Mouse (Mus musculus): Measurements from ENCODE around the gene Angptl4. TPM values are rescaled to one million over a fixed set of nuclear protein-coding genes. Genes with fewer than 3 reads are reported as not detected.

Gene Angptl4
- polyA plus RNA-seq (2012): not detected in 2 replicates

DNA sequence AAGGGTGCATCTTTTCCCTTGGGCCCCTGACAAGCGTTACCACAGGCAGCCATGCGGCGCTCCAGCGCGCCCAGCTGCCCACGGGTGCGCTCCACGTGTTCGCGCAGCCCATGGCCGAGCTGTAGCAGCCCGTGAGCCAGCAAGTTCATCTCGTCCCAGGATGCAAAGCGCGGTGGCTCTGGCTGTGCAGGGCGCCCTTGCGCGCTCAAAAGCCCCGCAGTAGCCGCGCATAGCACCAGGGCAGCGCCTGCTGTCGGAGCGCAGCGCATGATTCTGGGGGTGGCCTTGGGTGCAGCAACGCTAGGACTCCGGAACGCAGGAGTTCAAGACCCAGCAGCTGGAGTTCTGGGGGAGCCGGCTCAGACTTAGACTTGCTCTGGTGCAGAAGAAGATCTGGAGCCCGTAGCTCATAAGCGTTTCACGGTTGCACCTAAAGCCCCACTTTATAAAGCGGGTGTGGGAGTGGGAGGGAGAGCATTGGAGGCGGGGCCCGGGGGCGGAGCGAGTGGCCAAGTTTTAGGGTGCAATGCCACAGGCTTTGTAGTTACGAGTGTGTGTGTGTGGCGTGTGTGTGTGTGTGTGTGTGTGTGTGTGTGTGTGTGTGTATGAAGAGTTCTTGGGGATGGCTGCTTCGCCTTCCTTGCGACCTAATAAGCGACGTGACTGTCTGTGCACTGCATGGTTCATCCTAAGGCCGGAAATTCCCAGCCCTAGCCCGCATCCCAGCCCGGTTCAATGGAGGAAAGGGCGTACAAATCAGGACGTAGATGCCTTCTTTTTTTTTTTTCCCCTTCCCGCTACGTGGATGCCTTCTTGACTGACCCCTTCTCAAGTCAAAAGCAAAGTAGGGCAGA, at the start of gene Angptl4:
Gene Angptl4 (minus strand): TSS at position 707 of the 854 bp plus-strand sequence.
- no peak for TF ChIP-seq GATA1 (IDR thresholded peaks at IDR 0.05; ENCODE audit: low read length)

DNA sequence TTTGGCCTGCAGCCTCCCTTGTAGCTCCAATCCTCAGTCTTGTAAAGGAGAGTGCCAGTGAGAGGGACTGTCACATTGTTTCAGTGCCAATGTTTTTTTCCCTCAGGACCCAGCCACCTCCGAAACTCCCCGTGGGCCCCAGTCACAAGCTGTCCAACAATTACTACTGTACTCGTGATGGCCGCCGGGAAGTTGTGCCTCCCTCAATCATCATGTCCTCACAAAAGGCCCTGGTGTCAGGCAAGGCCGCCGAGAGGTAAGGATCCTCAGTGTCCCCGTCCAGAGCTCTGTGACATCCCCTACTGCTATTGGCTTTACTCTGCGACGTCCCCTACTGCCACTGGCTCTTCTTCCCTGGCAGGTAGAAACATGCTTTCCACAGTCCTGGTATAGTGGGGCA, 47.9 kb upstream of the Angptl4 start:
- no peak for TF ChIP-seq GATA1 (IDR thresholded peaks at IDR 0.05; ENCODE audit: low read length)

DNA sequence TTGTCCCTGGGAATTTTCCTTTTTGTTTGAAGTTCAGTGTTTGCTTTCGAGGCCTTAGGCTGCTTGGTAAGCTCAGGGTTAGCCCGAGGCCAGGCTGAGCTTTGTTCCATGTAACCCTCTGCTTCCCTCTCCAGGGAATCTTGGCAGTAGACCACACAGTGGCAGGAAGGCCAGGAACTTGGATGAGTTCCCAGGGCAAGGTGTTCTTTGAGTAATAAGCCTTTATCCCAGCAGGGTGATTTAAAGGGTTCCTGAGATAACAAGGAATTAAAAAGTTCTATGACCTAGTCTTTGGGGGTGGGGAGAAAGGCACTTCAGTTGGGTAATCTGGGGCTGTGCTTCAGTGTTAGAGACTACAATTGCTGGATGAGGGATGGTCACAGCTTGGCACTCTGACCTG, 47.3 kb upstream of the Angptl4 start:
- no peak for TF ChIP-seq GATA1 (IDR thresholded peaks at IDR 0.05; ENCODE audit: low read length)

- TF ChIP-seq GATA1 (IDR thresholded peaks at IDR 0.05; ENCODE audit: low read length): no peak
These were observed 45.2 kb upstream of the Angptl4 start for GRCm38 (mm10) chr17:33826850-33827249.

DNA sequence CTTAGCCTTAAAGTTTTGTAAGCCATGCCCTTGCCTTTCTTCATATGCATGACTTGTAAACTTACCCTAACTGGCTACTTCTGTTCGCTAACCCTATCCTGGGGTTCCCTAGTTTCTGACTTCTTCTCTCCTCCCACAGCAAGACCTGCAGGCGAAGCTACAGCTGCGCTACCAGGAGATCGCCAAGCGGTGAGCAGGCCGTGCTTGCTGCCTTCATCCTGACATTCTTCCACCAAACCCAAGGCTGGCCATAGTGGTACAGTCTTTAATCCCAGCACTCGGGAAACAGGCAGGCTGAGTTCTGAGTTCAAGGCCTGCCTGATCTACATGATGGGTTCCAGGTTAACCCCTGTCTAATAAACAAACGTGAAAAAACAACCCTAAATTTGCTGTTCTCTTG, 43.8 kb upstream of the Angptl4 start:
- no peak for TF ChIP-seq GATA1 (IDR thresholded peaks at IDR 0.05; ENCODE audit: low read length)

GRCm38 (mm10) chr17:33824084-33824996, 42.7 kb upstream of the Angptl4 start, which contains the start of the genes Rps28 and Ndufa7:
Gene Rps28 (minus strand): TSS chr17:33824562.
Gene Ndufa7 (plus strand): TSS chr17:33824572.
- TF ChIP-seq GATA1 (IDR thresholded peaks at IDR 0.05; ENCODE audit: low read length): no peak

GRCm38 (mm10) chr17:33822436-33822959, 40.9 kb upstream of the Angptl4 start:
- TF ChIP-seq GATA1 (IDR thresholded peaks at IDR 0.05; ENCODE audit: low read length): no peak

DNA sequence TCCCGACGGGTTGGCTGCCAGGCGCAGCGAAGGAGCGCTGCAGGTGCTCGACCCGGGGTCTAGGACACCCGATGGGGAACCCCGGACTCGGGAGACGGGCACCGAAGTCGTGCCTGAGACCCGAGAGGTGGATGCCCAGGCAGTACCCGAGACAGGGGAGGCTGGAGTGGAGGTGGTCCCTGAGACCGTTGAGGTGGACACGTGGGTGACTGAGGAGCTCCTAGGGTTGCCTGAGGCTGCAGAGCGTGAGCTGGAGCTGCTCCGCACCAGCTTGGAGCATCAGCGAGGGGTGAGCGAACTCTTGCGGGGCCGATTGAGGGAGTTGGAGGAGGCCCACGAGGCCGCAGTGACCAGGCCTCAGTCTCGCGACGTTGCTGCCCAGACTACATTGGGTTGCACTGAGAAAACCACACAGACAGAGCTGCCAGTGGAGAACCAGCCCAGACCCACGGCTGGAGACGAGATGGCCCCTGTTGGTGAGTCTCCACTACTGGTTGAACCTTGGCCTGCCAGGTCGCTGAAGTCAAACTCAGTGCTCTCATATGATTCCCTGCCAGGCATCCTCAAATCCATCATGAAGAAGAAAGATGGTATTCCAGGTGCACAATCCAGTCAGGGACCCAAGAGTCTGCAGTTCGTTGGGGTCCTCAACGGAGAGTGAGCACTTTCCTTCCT, 36.5 kb upstream of the Angptl4 start:
- TF ChIP-seq GATA1 (IDR thresholded peaks at IDR 0.05; ENCODE audit: low read length): no peak

- no peak for TF ChIP-seq GATA1 (IDR thresholded peaks at IDR 0.05; ENCODE audit: low read length)
These were observed 35.7 kb upstream of the Angptl4 start for GRCm38 (mm10) chr17:33817184-33817968.

DNA sequence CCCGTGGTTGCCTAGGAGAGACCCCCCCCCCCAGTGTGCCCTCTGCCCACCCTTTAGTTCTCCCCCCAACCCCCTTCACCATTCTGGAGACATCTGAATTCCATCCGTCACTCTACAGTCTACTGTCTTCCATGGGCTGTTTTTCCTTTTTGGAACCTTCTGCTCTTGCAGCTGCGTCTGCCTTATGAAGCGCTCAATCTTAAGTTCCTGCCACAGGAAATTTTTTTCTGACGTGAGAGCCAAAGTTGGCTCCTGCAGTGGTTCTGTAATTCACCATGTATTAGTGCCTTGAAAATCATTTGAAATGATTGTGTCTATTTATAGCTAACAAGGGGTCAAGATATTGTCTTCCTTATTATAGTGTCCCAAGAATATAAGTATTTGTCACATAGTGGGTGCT, 35.0 kb upstream of the Angptl4 start:
- TF ChIP-seq GATA1 (IDR thresholded peaks at IDR 0.05; ENCODE audit: low read length): no peak

GRCm38 (mm10) chr17:33815399-33815798, 33.8 kb upstream of the Angptl4 start:
- TF ChIP-seq GATA1 (IDR thresholded peaks at IDR 0.05; ENCODE audit: low read length): no peak

DNA sequence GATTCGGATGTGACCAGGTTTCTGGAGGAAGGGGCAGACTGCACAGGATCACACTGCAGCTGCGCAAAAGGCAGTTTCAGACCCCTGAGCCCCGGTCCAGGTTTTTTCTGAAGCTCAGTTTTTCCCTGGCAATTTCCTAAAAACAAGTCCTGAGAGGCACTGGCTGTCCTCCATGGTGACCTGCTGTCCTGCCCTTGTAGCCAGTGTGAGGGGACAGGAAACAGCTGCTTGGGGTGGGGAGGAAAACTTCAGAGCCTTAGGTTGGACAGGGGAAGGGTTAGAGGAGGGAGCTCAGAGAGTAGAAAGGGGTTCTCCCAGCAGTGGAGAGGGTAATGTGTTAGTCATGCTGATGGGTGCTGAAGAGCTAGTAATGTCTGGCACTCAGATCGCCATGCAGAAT, 31.4 kb upstream of the Angptl4 start:
- no peak for TF ChIP-seq GATA1 (IDR thresholded peaks at IDR 0.05; ENCODE audit: low read length)

DNA sequence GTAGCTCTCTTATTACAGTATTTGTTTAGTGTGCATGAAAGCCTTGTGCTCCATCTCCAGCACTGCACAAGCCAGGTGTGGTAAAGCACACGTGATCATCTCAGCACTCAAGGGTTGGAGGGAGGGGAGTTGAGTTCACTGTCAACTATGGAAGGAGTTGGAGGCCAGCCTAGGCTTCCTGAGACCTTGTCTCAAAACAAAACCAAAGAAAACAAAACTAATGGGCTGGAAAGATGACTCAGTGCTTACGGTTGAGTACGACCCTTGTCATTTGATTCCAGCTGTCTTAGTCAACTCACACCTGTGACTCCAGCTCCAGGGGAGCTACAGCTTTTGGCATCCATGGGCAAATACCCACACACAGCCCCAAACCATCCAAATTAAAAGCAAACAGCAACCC, 30.8 kb upstream of the Angptl4 start:
- TF ChIP-seq GATA1 (IDR thresholded peaks at IDR 0.05; ENCODE audit: low read length): no peak

- TF ChIP-seq GATA1 (IDR thresholded peaks at IDR 0.05; ENCODE audit: low read length): no peak
These were observed 29.5 kb upstream of the Angptl4 start for GRCm38 (mm10) chr17:33811142-33811516.
